Mouse (Mus musculus): ENCODE measurements at regions not wholly inside any gene's neighbourhood (a gene's known extent, or its start where the extent isn't known, plus 50 kb on each side); places are given as distances from the start of the nearest gene placed in this dataset.

GRCm38 (mm10) chr16:76866465-76866802, 147.1 kb upstream of the Usp25 start:
- Histone ChIP-seq H3K9me3 (replicated peaks; ENCODE audit: control insufficient read depth, low read length) (no peaks in the 10 kb centered on the region), H3K9ac (replicated peaks; ENCODE audit: low read length) (no peak overlapping the region), H3K4me2 (ENCODE audit: low read depth, low read length) (no peak overlapping the region), H3K27me3 (ENCODE audit: control insufficient read depth, insufficient read depth, low read length) (no peaks in the 10 kb centered on the region), H3K36me3 (replicated peaks; ENCODE audit: control insufficient read depth, insufficient read depth, low read depth, low read length) (no peaks in the 10 kb centered on the region), H3K4me3 (ENCODE audit: low read depth, low read length) (no peak overlapping the region), H3K27ac (replicated peaks; ENCODE audit: low read depth, low read length) (no peak overlapping the region), H3K4me1 (ENCODE audit: control insufficient read depth, insufficient read depth, low read length) (no peaks in the 10 kb centered on the region)
- DNase-seq (ENCODE audit: low spot score) (no peak), ATAC-seq (replicated peaks; ENCODE audit: insufficient number of reproducible peaks, low FRiP score, low TSS enrichment, low read depth) (no peak)
- WGBS: 65% methylated on average over 4 of the region's 4 CpGs

- DNase-seq (ENCODE audit: low spot score) (peak; percentile 65), ATAC-seq (replicated peaks; ENCODE audit: insufficient number of reproducible peaks, low FRiP score, low TSS enrichment, low read depth) (0 out of 2 replicates have a peak, but pooled peaks have one; percentile 52)
- Histone ChIP-seq H3K27me3 (ENCODE audit: control insufficient read depth, insufficient read depth, low read length) (no peaks in the 10 kb centered on the region), H3K4me1 (ENCODE audit: control insufficient read depth, insufficient read depth, low read length) (no peaks in the 10 kb centered on the region), H3K9ac (replicated peaks; ENCODE audit: low read length) (no peak overlapping the region), H3K4me2 (ENCODE audit: low read depth, low read length) (no peak overlapping the region), H3K36me3 (replicated peaks; ENCODE audit: control insufficient read depth, insufficient read depth, low read depth, low read length) (no peaks in the 10 kb centered on the region), H3K9me3 (replicated peaks; ENCODE audit: control insufficient read depth, low read length) (no peaks in the 10 kb centered on the region), H3K4me3 (ENCODE audit: low read depth, low read length) (no peak overlapping the region), H3K27ac (replicated peaks; ENCODE audit: low read depth, low read length) (no peak overlapping the region)
- WGBS: 30% methylated on average over 7 of the region's 12 CpGs
Measured at GRCm38 (mm10) chr16:76865731-76866464, 147.6 kb upstream of the Usp25 start.

GRCm38 (mm10) chr16:76864392-76864791, 149.1 kb upstream of the Usp25 start:
- 95% methylated on average over 3 of the region's 3 CpGs for WGBS
- no peaks in the 10 kb centered on the region for H3K36me3 ChIP-seq (replicated peaks; ENCODE audit: control insufficient read depth, insufficient read depth, low read depth, low read length)
- ATAC-seq (replicated peaks; ENCODE audit: insufficient number of reproducible peaks, low FRiP score, low TSS enrichment, low read depth) (no peak), DNase-seq (ENCODE audit: low spot score) (no peak)
- H3K4me3 ChIP-seq (ENCODE audit: low read depth, low read length): no peak overlapping the region
- H3K27ac ChIP-seq (replicated peaks; ENCODE audit: low read depth, low read length): no peak overlapping the region
- no peaks in the 10 kb centered on the region for H3K4me1 ChIP-seq (ENCODE audit: control insufficient read depth, insufficient read depth, low read length)
- no peaks in the 10 kb centered on the region for H3K27me3 ChIP-seq (ENCODE audit: control insufficient read depth, insufficient read depth, low read length)
- H3K9me3 ChIP-seq (replicated peaks; ENCODE audit: control insufficient read depth, low read length): no peaks in the 10 kb centered on the region
- H3K4me2 ChIP-seq (ENCODE audit: low read depth, low read length): no peak overlapping the region
- no peak overlapping the region for H3K9ac ChIP-seq (replicated peaks; ENCODE audit: low read length)

- Histone ChIP-seq H3K4me1 (ENCODE audit: control insufficient read depth, insufficient read depth, low read length) (no peaks in the 10 kb centered on the region), H3K9me3 (replicated peaks; ENCODE audit: control insufficient read depth, low read length) (no peaks in the 10 kb centered on the region), H3K27ac (replicated peaks; ENCODE audit: low read depth, low read length) (no peak overlapping the region), H3K4me3 (ENCODE audit: low read depth, low read length) (no peak overlapping the region), H3K36me3 (replicated peaks; ENCODE audit: control insufficient read depth, insufficient read depth, low read depth, low read length) (no peaks in the 10 kb centered on the region), H3K9ac (replicated peaks; ENCODE audit: low read length) (no peak overlapping the region), H3K27me3 (ENCODE audit: control insufficient read depth, insufficient read depth, low read length) (no peaks in the 10 kb centered on the region), H3K4me2 (ENCODE audit: low read depth, low read length) (no peak overlapping the region)
- no peak for ATAC-seq (replicated peaks; ENCODE audit: insufficient number of reproducible peaks, low FRiP score, low TSS enrichment, low read depth)
- WGBS: 69% methylated on average over 2 of the region's 2 CpGs
- DNase-seq (ENCODE audit: low spot score): peak; percentile 10
Measured at GRCm38 (mm10) chr16:76855797-76856196, 157.7 kb upstream of the Usp25 start.

- H3K9me3 ChIP-seq (replicated peaks; ENCODE audit: control insufficient read depth, low read length): no peaks in the 10 kb centered on the region
- H3K27me3 ChIP-seq (ENCODE audit: control insufficient read depth, insufficient read depth, low read length): no peaks in the 10 kb centered on the region
- no peak overlapping the region for H3K4me2 ChIP-seq (ENCODE audit: low read depth, low read length)
- H3K27ac ChIP-seq (replicated peaks; ENCODE audit: low read depth, low read length): no peak overlapping the region
- DNase-seq (ENCODE audit: low spot score) (no peak), ATAC-seq (replicated peaks; ENCODE audit: insufficient number of reproducible peaks, low FRiP score, low TSS enrichment, low read depth) (no peak)
- no peaks in the 10 kb centered on the region for H3K4me1 ChIP-seq (ENCODE audit: control insufficient read depth, insufficient read depth, low read length)
- no peak overlapping the region for H3K4me3 ChIP-seq (ENCODE audit: low read depth, low read length)
- no peak overlapping the region for H3K9ac ChIP-seq (replicated peaks; ENCODE audit: low read length)
- WGBS: 62% methylated on average over 3 of the region's 3 CpGs
- no peaks in the 10 kb centered on the region for H3K36me3 ChIP-seq (replicated peaks; ENCODE audit: control insufficient read depth, insufficient read depth, low read depth, low read length)
Measured at GRCm38 (mm10) chr16:76851396-76851795, 162.1 kb upstream of the Usp25 start.

GRCm38 (mm10) chr16:76837450-76837849, 176.1 kb upstream of the Usp25 start:
- ATAC-seq (replicated peaks; ENCODE audit: insufficient number of reproducible peaks, low FRiP score, low TSS enrichment, low read depth) (no peak), DNase-seq (ENCODE audit: low spot score) (no peak)
- H3K27ac ChIP-seq (replicated peaks; ENCODE audit: low read depth, low read length): no peak overlapping the region
- 90% methylated on average over 4 of the region's 4 CpGs for WGBS
- no peak overlapping the region for H3K9ac ChIP-seq (replicated peaks; ENCODE audit: low read length)
- no peaks in the 10 kb centered on the region for H3K4me1 ChIP-seq (ENCODE audit: control insufficient read depth, insufficient read depth, low read length)
- no peaks in the 10 kb centered on the region for H3K27me3 ChIP-seq (ENCODE audit: control insufficient read depth, insufficient read depth, low read length)
- no peaks in the 10 kb centered on the region for H3K36me3 ChIP-seq (replicated peaks; ENCODE audit: control insufficient read depth, insufficient read depth, low read depth, low read length)
- H3K4me2 ChIP-seq (ENCODE audit: low read depth, low read length): no peak overlapping the region
- H3K4me3 ChIP-seq (ENCODE audit: low read depth, low read length): no peak overlapping the region
- no peaks in the 10 kb centered on the region for H3K9me3 ChIP-seq (replicated peaks; ENCODE audit: control insufficient read depth, low read length)

GRCm38 (mm10) chr16:76830371-76830770, 183.1 kb upstream of the Usp25 start:
- Histone ChIP-seq H3K27ac (replicated peaks; ENCODE audit: low read depth, low read length) (no peak overlapping the region), H3K27me3 (ENCODE audit: control insufficient read depth, insufficient read depth, low read length) (no peaks in the 10 kb centered on the region), H3K36me3 (replicated peaks; ENCODE audit: control insufficient read depth, insufficient read depth, low read depth, low read length) (no peaks in the 10 kb centered on the region), H3K9ac (replicated peaks; ENCODE audit: low read length) (no peak overlapping the region), H3K4me3 (ENCODE audit: low read depth, low read length) (no peak overlapping the region), H3K9me3 (replicated peaks; ENCODE audit: control insufficient read depth, low read length) (no peaks in the 10 kb centered on the region), H3K4me2 (ENCODE audit: low read depth, low read length) (no peak overlapping the region), H3K4me1 (ENCODE audit: control insufficient read depth, insufficient read depth, low read length) (no peaks in the 10 kb centered on the region)
- DNase-seq (ENCODE audit: low spot score): no peak
- 42% methylated on average over 3 of the region's 3 CpGs for WGBS
- no peak for ATAC-seq (replicated peaks; ENCODE audit: insufficient number of reproducible peaks, low FRiP score, low TSS enrichment, low read depth)

- H3K4me2 ChIP-seq (ENCODE audit: low read depth, low read length): no peak overlapping the region
- ATAC-seq (replicated peaks; ENCODE audit: insufficient number of reproducible peaks, low FRiP score, low TSS enrichment, low read depth): no peak
- DNase-seq (ENCODE audit: low spot score): no peak
- 89% methylated on average over 7 of the region's 7 CpGs for WGBS
- no peaks in the 10 kb centered on the region for H3K4me1 ChIP-seq (ENCODE audit: control insufficient read depth, insufficient read depth, low read length)
- no peaks in the 10 kb centered on the region for H3K36me3 ChIP-seq (replicated peaks; ENCODE audit: control insufficient read depth, insufficient read depth, low read depth, low read length)
- H3K27ac ChIP-seq (replicated peaks; ENCODE audit: low read depth, low read length): no peak overlapping the region
- H3K27me3 ChIP-seq (ENCODE audit: control insufficient read depth, insufficient read depth, low read length): no peaks in the 10 kb centered on the region
- no peak overlapping the region for H3K4me3 ChIP-seq (ENCODE audit: low read depth, low read length)
- H3K9me3 ChIP-seq (replicated peaks; ENCODE audit: control insufficient read depth, low read length): no peaks in the 10 kb centered on the region
- H3K9ac ChIP-seq (replicated peaks; ENCODE audit: low read length): no peak overlapping the region
Measured at GRCm38 (mm10) chr16:76827674-76828441, 185.6 kb upstream of the Usp25 start.

Data from embryonic facial prominence, embryonic 11.5 days (tissue).